9 mouse cellular contexts compared by ENCODE assay signal in genomic region chr7:80132541-80132940, GRCm38 (mm10). TPM values are rescaled to one million over a fixed set of nuclear protein-coding genes. Genes with fewer than 3 reads are reported as not detected.
DNase-seq lines count a peak whose midpoint lies in the region; ATAC-seq and TF ChIP-seq lines count a peak whose summit lies in the region.
"Had no signal": no experiment of that assay in that cellular context is flagged by ENCODE, and none has a peak within 500 bp of the region (broad histone marks: within the 10 kb centered on the region; RNA-seq: fewer than 3 reads in every experiment).

No protein-coding gene starts in this region.

- 48% methylated on average over 9 of the region's 9 CpGs for WGBS in kidney, embryonic 16.5 days
- 57% methylated on average over 9 of the region's 9 CpGs for WGBS in embryonic facial prominence, embryonic 11.5 days
- 29% methylated on average over 9 of the region's 9 CpGs for WGBS in liver, embryonic 14.5 days (ENCODE audit: insufficient replicate concordance)
- 34% methylated on average over 9 of the region's 9 CpGs for WGBS in spleen, adult 2 months

- TF ChIP-seq POLR2A in spleen, adult 2 months (IDR thresholded peaks at IDR 0.05; ENCODE audit: low read depth, low read length), result no peak

- no peak overlapping the region for H3K4me3 ChIP-seq in kidney, embryonic 16.5 days (ENCODE audit: low read length)
- no peak overlapping the region for H3K4me3 ChIP-seq in embryonic facial prominence, embryonic 11.5 days (ENCODE audit: low read depth, low read length)
- H3K4me3 ChIP-seq in liver, embryonic 14.5 days (ENCODE audit: insufficient read depth in 1 of 2, low read depth in 2 of 2, low read length in 2 of 2), result no peak overlapping the region
- H3K4me3 ChIP-seq in spleen, adult 2 months (ENCODE audit: extremely low read depth, insufficient read depth, insufficient read length), result no peak overlapping the region
- H3K4me3 ChIP-seq: neural tube, embryonic 12.5 days had no signal

- peaks cover 3% of the 10 kb centered on the region for H3K9me3 ChIP-seq in kidney, embryonic 16.5 days (ENCODE audit: low read length)
- no peaks in the 10 kb centered on the region for H3K9me3 ChIP-seq in embryonic facial prominence, embryonic 11.5 days (replicated peaks; ENCODE audit: control insufficient read depth, low read length)
- no peaks in the 10 kb centered on the region for H3K9me3 ChIP-seq in liver, embryonic 14.5 days (ENCODE audit: control insufficient read depth, low read length)

- no peak for ATAC-seq in kidney, embryonic 16.5 days (ENCODE audit: low FRiP score, low TSS enrichment)
- peak; percentile 53 for ATAC-seq in CD4-positive, CD25-positive, alpha-beta regulatory T cell, adult 4 months
- ATAC-seq in embryonic facial prominence, embryonic 11.5 days (replicated peaks; ENCODE audit: insufficient number of reproducible peaks, low FRiP score, low TSS enrichment, low read depth), result 0 out of 2 replicates have a peak, but pooled peaks have one; percentile 12
- no peak for ATAC-seq in liver, embryonic 14.5 days (ENCODE audit: insufficient read depth)

- TF ChIP-seq CTCF in liver, embryonic 14.5 days (IDR thresholded peaks at IDR 0.05; ENCODE audit: low read depth), result peak; percentile 90
- peak; percentile 61; the same call in 1 of the 2 replicates for TF ChIP-seq CTCF in spleen, adult 2 months (IDR thresholded peaks at IDR 0.05; ENCODE audit: extremely low read depth, insufficient read depth, insufficient read length, insufficient replicate concordance)

- no peak overlapping the region for H3K4me2 ChIP-seq in kidney, embryonic 16.5 days (replicated peaks; ENCODE audit: low read depth, low read length)
- no peak overlapping the region for H3K4me2 ChIP-seq in embryonic facial prominence, embryonic 11.5 days (ENCODE audit: low read depth, low read length)
- H3K4me2 ChIP-seq in liver, embryonic 14.5 days (ENCODE audit: low read depth), result no peak overlapping the region
- H3K4me2 ChIP-seq: neural tube, embryonic 12.5 days had no signal

- peaks cover 8% of the 10 kb centered on the region for H3K4me1 ChIP-seq in kidney, embryonic 16.5 days (ENCODE audit: insufficient read depth, low read length)
- no peaks in the 10 kb centered on the region for H3K4me1 ChIP-seq in embryonic facial prominence, embryonic 11.5 days (ENCODE audit: control insufficient read depth, insufficient read depth, low read length)
- H3K4me1 ChIP-seq in liver, embryonic 14.5 days (replicated peaks; ENCODE audit: control insufficient read depth in 2 of 2, insufficient read depth in 2 of 2, low read length in 1 of 2), result peaks cover 0 to 17% of the 10 kb centered on the region in 2 experiments; a peak in 3 of 4 replicates
- H3K4me1 ChIP-seq in spleen, adult 2 months (ENCODE audit: control insufficient read depth, insufficient read depth, insufficient read length), result no peaks in the 10 kb centered on the region

- no peak overlapping the region for H3K27ac ChIP-seq in kidney, embryonic 16.5 days (ENCODE audit: low read length)
- no peak overlapping the region for H3K27ac ChIP-seq in embryonic facial prominence, embryonic 11.5 days (replicated peaks; ENCODE audit: low read depth, low read length)
- no peak overlapping the region for H3K27ac ChIP-seq in liver, embryonic 14.5 days
- no peak overlapping the region for H3K27ac ChIP-seq in spleen, adult 2 months (ENCODE audit: insufficient read depth, low read length)
- H3K27ac ChIP-seq: neural tube, embryonic 12.5 days had no signal

- peak; percentile 42 for DNase-seq in kidney, adult 11 months
- peak; percentile 86 for DNase-seq in NIH3T3 (ENCODE audit: low read depth)
- DNase-seq in embryonic facial prominence, embryonic 11.5 days (ENCODE audit: low spot score), result peak; percentile 73
- DNase-seq in liver, embryonic 14.5 days (ENCODE audit: low read depth in 3 of 3, low spot score in 3 of 3), result peak; percentile 56 to 64 (median 61)
- DNase-seq in spleen, adult 2 months (ENCODE audit: low read depth in 1 of 2, low spot score in 2 of 2), result peak; percentile 63 to 65
- no peak for DNase-seq in neural tube, embryonic 10.5 days (ENCODE audit: extremely low spot score, low spot score)

- no peaks in the 10 kb centered on the region for H3K27me3 ChIP-seq in kidney, embryonic 16.5 days (ENCODE audit: insufficient read depth, low read length)
- no peaks in the 10 kb centered on the region for H3K27me3 ChIP-seq in embryonic facial prominence, embryonic 11.5 days (ENCODE audit: control insufficient read depth, insufficient read depth, low read length)
- no peaks in the 10 kb centered on the region for H3K27me3 ChIP-seq in liver, embryonic 14.5 days (ENCODE audit: control insufficient read depth, insufficient read depth, low read length)
- no peaks in the 10 kb centered on the region for H3K27me3 ChIP-seq in spleen, adult 2 months (ENCODE audit: control insufficient read depth, insufficient read depth, low read length)
- H3K27me3 ChIP-seq: neural tube, embryonic 12.5 days had no signal

- H3K9ac ChIP-seq in kidney, embryonic 16.5 days (replicated peaks; ENCODE audit: low read length), result no peak overlapping the region
- no peak overlapping the region for H3K9ac ChIP-seq in embryonic facial prominence, embryonic 11.5 days (replicated peaks; ENCODE audit: low read length)
- H3K9ac ChIP-seq in liver, embryonic 14.5 days (replicated peaks), result no peak overlapping the region
- H3K9ac ChIP-seq: neural tube, embryonic 12.5 days had no signal

- TF ChIP-seq EP300 in liver, embryonic 14.5 days (IDR thresholded peaks at IDR 0.05; ENCODE audit: low read depth), result no peak

- H3K36me3 ChIP-seq in kidney, embryonic 16.5 days (ENCODE audit: insufficient read depth, low read length), result no peaks in the 10 kb centered on the region
- no peaks in the 10 kb centered on the region for H3K36me3 ChIP-seq in embryonic facial prominence, embryonic 11.5 days (replicated peaks; ENCODE audit: control insufficient read depth, insufficient read depth, low read depth, low read length)
- H3K36me3 ChIP-seq in liver, embryonic 14.5 days (replicated peaks; ENCODE audit: control insufficient read depth, insufficient read depth, low read depth), result no peaks in the 10 kb centered on the region
- H3K36me3 ChIP-seq in spleen, adult 2 months (ENCODE audit: control insufficient read depth, insufficient read depth, low read length), result no peaks in the 10 kb centered on the region
- H3K36me3 ChIP-seq: neural tube, embryonic 12.5 days had no signal

RNA-seq across cellular contexts. Expression of gene Idh2, which starts 17.3 kb away (rescaled TPM):
- 782 and 850 TPM in 2 replicates for polyA plus RNA-seq in kidney, embryonic 16.5 days (2015; fragmentation: Nextera tagmentation; extraction: Ambion mirVana)
- polyA plus RNA-seq in CD4-positive, CD25-positive, alpha-beta regulatory T cell, adult 4 months (2017; shearing (Covaris generic)), result 10 to 100 TPM; 22.4 to 23.9 TPM
- polyA plus RNA-seq in embryonic facial prominence, embryonic 11.5 days (2014; fragmentation: Nextera tagmentation; extraction: Ambion mirVana), result 488 and 508 TPM in 2 replicates
- 83.7 and 88.2 TPM in 2 replicates for polyA plus RNA-seq in liver, embryonic 14.5 days (2012; rRNA removed)
- 128 and 132 TPM in 2 replicates for polyA plus RNA-seq in liver, embryonic 14.5 days (2014; fragmentation: Nextera tagmentation; extraction: Ambion mirVana)
- 52.6 and 54.0 TPM in 2 replicates for polyA plus RNA-seq in spleen, adult 2 months (2012; rRNA removed)

RNA-seq across cellular contexts. Expression of gene Sema4b, which starts 54.1 kb away (rescaled TPM):
- polyA plus RNA-seq in kidney, embryonic 16.5 days (2015; fragmentation: Nextera tagmentation; extraction: Ambion mirVana), result 17.7 and 23.7 TPM in 2 replicates
- polyA plus RNA-seq in CD4-positive, CD25-positive, alpha-beta regulatory T cell, adult 4 months (2017; shearing (Covaris generic)), result 10 to 100 TPM; 19.2 to 26.0 TPM
- 6.9 and 7.7 TPM in 2 replicates for polyA plus RNA-seq in embryonic facial prominence, embryonic 11.5 days (2014; fragmentation: Nextera tagmentation; extraction: Ambion mirVana)
- 6.1 and 6.4 TPM in 2 replicates for polyA plus RNA-seq in liver, embryonic 14.5 days (2012; rRNA removed)
- 8.5 and 9.9 TPM in 2 replicates for polyA plus RNA-seq in liver, embryonic 14.5 days (2014; fragmentation: Nextera tagmentation; extraction: Ambion mirVana)
- 69.5 and 81.3 TPM in 2 replicates for polyA plus RNA-seq in spleen, adult 2 months (2012; rRNA removed)

Comparison
In these comparisons a context has a peak if more than half of its experiments do, and no peak if none do; other contexts are left out.
1. ATAC-seq: peak in CD4-positive, CD25-positive, alpha-beta regulatory T cell, adult 4 months (single experiment) and embryonic facial prominence, embryonic 11.5 days (single experiment); none in kidney, embryonic 16.5 days (single experiment) and liver, embryonic 14.5 days (single experiment).